ENCODE assay signal across 8 mouse cellular contexts in the genomic region with DNA sequence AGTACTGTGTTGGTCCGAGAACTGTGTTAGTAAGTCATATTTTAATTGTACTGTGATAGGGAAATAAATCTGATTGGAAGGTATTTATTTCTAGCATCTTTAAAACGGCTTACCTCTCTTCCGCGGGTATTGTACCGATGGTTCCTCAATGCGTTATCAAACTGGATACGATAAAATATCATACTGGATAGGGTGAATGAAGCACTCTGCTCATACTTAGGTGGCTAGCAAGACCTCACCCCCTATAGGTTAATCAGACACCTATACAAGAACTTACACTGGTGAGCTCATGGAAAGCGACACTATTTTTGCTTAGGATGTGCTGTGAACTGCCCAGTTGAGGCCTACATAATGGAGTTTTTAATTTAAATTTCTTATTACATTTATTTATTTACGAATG. TPM values are rescaled to one million over a fixed set of nuclear protein-coding genes. Genes with fewer than 3 reads are reported as not detected.
DNase-seq lines count a peak whose midpoint lies in the region; ATAC-seq and TF ChIP-seq lines count a peak whose summit lies in the region.

No protein-coding gene starts in this region.

- no peak for TF ChIP-seq CTCF in testis, adult 2 months (IDR thresholded peaks at IDR 0.05; ENCODE audit: control insufficient read depth, insufficient read depth, insufficient replicate concordance, low read depth, low read length)

- peak overlapping the region; percentile 87; the same call in 1 of the 2 replicates for H3K27ac ChIP-seq in testis, adult 2 months (ENCODE audit: control insufficient read depth, insufficient read depth, low read depth, low read length)
- peak overlapping the region; percentile 98 for H3K27ac ChIP-seq in limb, embryonic 15.5 days
- peak overlapping the region; percentile 98 for H3K27ac ChIP-seq in stomach, embryonic 16.5 days (ENCODE audit: low read length)

- peak overlapping the region; percentile 78 for H3K4me2 ChIP-seq in limb, embryonic 15.5 days
- H3K4me2 ChIP-seq in stomach, embryonic 16.5 days (ENCODE audit: low read depth, low read length) = peak overlapping the region; percentile 69

- 69% methylated on average over 9 of the region's 9 CpGs for WGBS in limb, embryonic 15.5 days
- WGBS in stomach, embryonic 16.5 days = 70% methylated on average over 9 of the region's 9 CpGs

- H3K4me3 ChIP-seq in erythroblast, embryonic 14.5 days (replicated peaks) = peak overlapping the region; percentile 70
- H3K4me3 ChIP-seq in testis, adult 2 months (ENCODE audit: control insufficient read depth, low read depth, low read length) = peak overlapping the region; percentile 98
- H3K4me3 ChIP-seq in limb, embryonic 15.5 days = peak overlapping the region; percentile 72
- peak overlapping the region; percentile 74 for H3K4me3 ChIP-seq in stomach, embryonic 16.5 days (replicated peaks; ENCODE audit: low read length)

- no peaks in the 10 kb centered on the region for H3K27me3 ChIP-seq in erythroblast, embryonic 14.5 days (ENCODE audit: control insufficient read depth)
- no peaks in the 10 kb centered on the region for H3K27me3 ChIP-seq in testis, adult 2 months (ENCODE audit: control insufficient read depth, insufficient read depth, low read length)
- no peaks in the 10 kb centered on the region for H3K27me3 ChIP-seq in limb, embryonic 15.5 days
- H3K27me3 ChIP-seq in stomach, embryonic 16.5 days (ENCODE audit: control insufficient read depth, insufficient read depth, low read length) = no peaks in the 10 kb centered on the region

- ATAC-seq in erythroblast, adult 5-6 weeks (replicated peaks; ENCODE audit: low FRiP score, poor library complexity, severe bottlenecking) = no peak
- ATAC-seq in limb, embryonic 15.5 days (ENCODE audit: insufficient number of reproducible peaks, low FRiP score, low TSS enrichment, low read depth) = no peak
- ATAC-seq in stomach, embryonic 16.5 days (ENCODE audit: insufficient read depth, low FRiP score) = no peak

- H3K4me1 ChIP-seq in erythroblast, embryonic 14.5 days (ENCODE audit: control insufficient read depth) = peaks cover 36% of the 10 kb centered on the region
- H3K4me1 ChIP-seq in testis, adult 2 months (ENCODE audit: control insufficient read depth, insufficient read depth, low read length) = peaks cover 2% of the 10 kb centered on the region
- peaks cover 21% of the 10 kb centered on the region for H3K4me1 ChIP-seq in limb, embryonic 15.5 days
- peaks cover 10% of the 10 kb centered on the region for H3K4me1 ChIP-seq in stomach, embryonic 16.5 days (ENCODE audit: control insufficient read depth, insufficient read depth, low read length)

- no peaks in the 10 kb centered on the region for H3K9me3 ChIP-seq in erythroblast, embryonic 14.5 days (ENCODE audit: control insufficient read depth, low read length)
- H3K9me3 ChIP-seq in limb, embryonic 15.5 days = no peaks in the 10 kb centered on the region
- no peaks in the 10 kb centered on the region for H3K9me3 ChIP-seq in stomach, embryonic 16.5 days (replicated peaks; ENCODE audit: control insufficient read depth, low read length)

- no peak overlapping the region; the same call in 1 of the 2 replicates for H3K9ac ChIP-seq in limb, embryonic 15.5 days
- H3K9ac ChIP-seq in stomach, embryonic 16.5 days (ENCODE audit: low read length) = peak overlapping the region; percentile 74

- H3K36me3 ChIP-seq in erythroblast, embryonic 14.5 days (ENCODE audit: control insufficient read depth) = peaks cover 37% of the 10 kb centered on the region
- no peaks in the 10 kb centered on the region; the same call in none of the 2 replicates for H3K36me3 ChIP-seq in testis, adult 2 months (ENCODE audit: control insufficient read depth, insufficient read depth, low read length)
- peaks cover 25% of the 10 kb centered on the region for H3K36me3 ChIP-seq in limb, embryonic 15.5 days
- H3K36me3 ChIP-seq in stomach, embryonic 16.5 days (ENCODE audit: control insufficient read depth, insufficient read depth, low read length) = no peaks in the 10 kb centered on the region

- TF ChIP-seq POLR2A in testis, adult 2 months (IDR thresholded peaks at IDR 0.05; ENCODE audit: control insufficient read depth, low read depth, low read length) = no peak

- no peak for DNase-seq in testis, postnatal 14 days (ENCODE audit: low spot score)
- no peak for DNase-seq in thymus, adult 18-20 months
- no peak for DNase-seq in cerebellum, postnatal 36 days

RNA-seq across cellular contexts. Expression of a gene that starts 0.9 kb away (rescaled TPM):
- 7.5 and 15.2 TPM in 2 replicates for polyA plus RNA-seq in erythroblast, embryonic 14.5 days (2012)
- 16.3 and 21.3 TPM in 2 replicates for total RNA-seq in erythroblast, adult 5-6 weeks (2015; ENCODE audit: low replicate concordance)
- total RNA-seq in erythroblast, adult 5-6 weeks (2017; ENCODE audit: low replicate concordance) = 23.4 and 27.5 TPM in 2 replicates
- 41.3 and 42.5 TPM in 2 replicates for polyA plus RNA-seq in testis, adult 2 months (2012; rRNA removed)
- polyA plus RNA-seq in limb, embryonic 15.5 days (2015; fragmentation: Nextera tagmentation; extraction: Ambion mirVana) = 97.5 and 110 TPM in 2 replicates
- 75.6 and 90.7 TPM in 2 replicates for polyA plus RNA-seq in stomach, embryonic 16.5 days (2015; fragmentation: Nextera tagmentation; extraction: Ambion mirVana)

RNA-seq across cellular contexts. Expression of a gene that starts 1.2 kb away (rescaled TPM):
- polyA plus RNA-seq in erythroblast, embryonic 14.5 days (2012) = 7.4 and 8.4 TPM in 2 replicates
- total RNA-seq in erythroblast, adult 5-6 weeks (2015; ENCODE audit: low replicate concordance) = 11.3 and 13.1 TPM in 2 replicates
- total RNA-seq in erythroblast, adult 5-6 weeks (2017; ENCODE audit: low replicate concordance) = 9.6 and 10.0 TPM in 2 replicates
- polyA plus RNA-seq in testis, adult 2 months (2012; rRNA removed) = 97.0 and 99.2 TPM in 2 replicates
- polyA plus RNA-seq in limb, embryonic 15.5 days (2015; fragmentation: Nextera tagmentation; extraction: Ambion mirVana) = 41.3 and 44.4 TPM in 2 replicates
- 45.2 and 46.2 TPM in 2 replicates for polyA plus RNA-seq in stomach, embryonic 16.5 days (2015; fragmentation: Nextera tagmentation; extraction: Ambion mirVana)

RNA-seq across cellular contexts. Expression of a gene that starts 52.2 kb away (rescaled TPM):
- polyA plus RNA-seq in erythroblast, embryonic 14.5 days (2012) = 0.06 and 0.07 TPM in 2 replicates
- 1.7 TPM in 1 of 2 replicates, not detected in the other for total RNA-seq in erythroblast, adult 5-6 weeks (2015; ENCODE audit: low replicate concordance)
- 0.17 and 0.84 TPM in 2 replicates for total RNA-seq in erythroblast, adult 5-6 weeks (2017; ENCODE audit: low replicate concordance)
- polyA plus RNA-seq in testis, adult 2 months (2012; rRNA removed) = 19.9 and 23.0 TPM in 2 replicates
- 63.6 and 77.1 TPM in 2 replicates for polyA plus RNA-seq in limb, embryonic 15.5 days (2015; fragmentation: Nextera tagmentation; extraction: Ambion mirVana)
- polyA plus RNA-seq in stomach, embryonic 16.5 days (2015; fragmentation: Nextera tagmentation; extraction: Ambion mirVana) = 30.4 and 34.8 TPM in 2 replicates

Comparison
In these comparisons a context has a peak if more than half of its experiments do, and no peak if none do; other contexts are left out.
1. RNA of a gene that starts 52.2 kb away (polyA plus RNA-seq): 63.6 to 77.1 TPM in limb, embryonic 15.5 days, 30.4 to 34.8 TPM in stomach, embryonic 16.5 days and 19.9 to 23.0 TPM in testis, adult 2 months; 0.06 to 0.07 TPM in erythroblast, embryonic 14.5 days; every median in the first group is over 10 times any median in the second.
2. Peak in every context shown above with its lines, with median percentiles within 50 percentile points of each other: H3K4me3 ChIP-seq and H3K27ac ChIP-seq.